Mouse (Mus musculus) hindbrain, embryonic 16.5 days (tissue): ENCODE measurements around the gene Tpd52l2. TPM values are rescaled to one million over a fixed set of nuclear protein-coding genes. Genes with fewer than 3 reads are reported as not detected.
A peak's percentile ranks its signal among the peaks of the same experiment; 100 is the strongest.

Source experiments
- ATAC-seq: fragments of 200-750 bp; cut with Nextera tagmentation; 2 replicates; pipeline ENCODE4 v1.8.0; 2017; ENCODE audit warnings: moderate TSS enrichment, moderate library complexity
- H3K27ac ChIP-seq: fragments of 300-500 bp; sonication (generic); 2 replicates; pipeline ENCODE4 v1.5.1; 2014; ENCODE audit warnings: low read depth, mild to moderate bottlenecking, control low read depth, low read length, moderate library complexity
- H3K27me3 ChIP-seq: fragments of 300-500 bp; sonication (generic); replicated peaks from 2 replicates; pipeline ENCODE4 v1.6.1; 2014; ENCODE audit warnings: low read length; ENCODE audit not compliant: control insufficient read depth, insufficient read depth
- H3K36me3 ChIP-seq: fragments of 300-500 bp; sonication (generic); 2 replicates; pipeline ENCODE4 v1.6.1; 2014; ENCODE audit warnings: mild to moderate bottlenecking, low read length, moderate library complexity, mixed read lengths; ENCODE audit not compliant: control insufficient read depth, insufficient read depth
- H3K4me1 ChIP-seq: fragments of 300-500 bp; sonication (generic); 2 replicates; pipeline ENCODE4 v1.6.1; 2014; ENCODE audit warnings: low read depth, low read length; ENCODE audit not compliant: control insufficient read depth, insufficient read depth
- H3K4me2 ChIP-seq: fragments of 300-500 bp; sonication (generic); 2 replicates; pipeline ENCODE4 v1.6.1; 2014; ENCODE audit warnings: mild to moderate bottlenecking, low read length, control low read depth, moderate library complexity
- H3K4me3 ChIP-seq: fragments of 300-500 bp; sonication (generic); 2 replicates; pipeline ENCODE4 v1.5.1; 2014; ENCODE audit warnings: mild to moderate bottlenecking, low read length, control low read depth, moderate library complexity
- H3K9ac ChIP-seq: fragments of 300-500 bp; sonication (generic); 2 replicates; pipeline ENCODE4 v1.6.1; 2014; ENCODE audit warnings: low read depth, mild to moderate bottlenecking, control low read depth, low read length, moderate library complexity
- H3K9me3 ChIP-seq: fragments of 300-500 bp; sonication (generic); 2 replicates; pipeline ENCODE4 v1.6.1; 2014; ENCODE audit warnings: mild to moderate bottlenecking, low read length, moderate library complexity; ENCODE audit not compliant: control insufficient read depth
- WGBS: fragments of 180-500 bp; shearing (Covaris S2); extraction: QIAGEN DNeasy Blood & Tissue Kit; methylation state at CpG from one replicate; pipeline ENCODE4 v1.1.7; 2014; 5-methylcytosine and 5-hydroxymethylcytosine counted together
- polyA plus RNA-seq: library from polyadenylated mRNA; unstranded; fragments of >200 nt; fragmentation: Nextera tagmentation; extraction: Ambion mirVana; gene quantifications from 2 replicates; pipeline ENCODE4 v1.2.1, GENCODE M21; 2015

Gene Tpd52l2
- polyA plus RNA-seq, 1 experiment from 2014 or later: 121 TPM

- Histone ChIP-seq H3K4me3 (no peak overlapping the region), H3K4me2 (no peak overlapping the region), H3K9me3 (no peaks in the 10 kb centered on the region), H3K27me3 (no peaks in the 10 kb centered on the region), H3K36me3 (no peaks in the 10 kb centered on the region), H3K27ac (no peak overlapping the region), H3K9ac (no peak overlapping the region), H3K4me1 (peaks cover 21% of the 10 kb centered on the region)
- no peak for ATAC-seq
- 96% methylated on average over 1 of the region's 1 CpGs for WGBS
Observed at GRCm38 (mm10) chr2:181461536-181462100, 35.3 kb upstream of the Tpd52l2 start.

GRCm38 (mm10) chr2:181462604-181463003 lies 34.3 kb upstream of the Tpd52l2 start:
- no peak for ATAC-seq
- Histone ChIP-seq H3K9me3 (no peaks in the 10 kb centered on the region), H3K4me1 (peaks cover 17% of the 10 kb centered on the region), H3K36me3 (no peaks in the 10 kb centered on the region), H3K4me3 (no peak overlapping the region), H3K27me3 (no peaks in the 10 kb centered on the region), H3K27ac (no peak overlapping the region), H3K4me2 (peak overlapping the region; percentile 33), H3K9ac (no peak overlapping the region)
- 80% methylated on average over 1 of the region's 1 CpGs for WGBS

GRCm38 (mm10) chr2:181463008-181463738 lies 33.8 kb upstream of the Tpd52l2 start:
- Histone ChIP-seq H3K4me1 (peaks cover 13% of the 10 kb centered on the region), H3K9me3 (no peaks in the 10 kb centered on the region), H3K4me3 (no peak overlapping the region), H3K4me2 (peak overlapping the region; percentile 33), H3K27ac (peak overlapping the region; percentile 61; the same call in 1 of the 2 replicates), H3K27me3 (no peaks in the 10 kb centered on the region), H3K36me3 (no peaks in the 10 kb centered on the region), H3K9ac (no peak overlapping the region)
- peak; percentile 76 for ATAC-seq
- WGBS: 26% methylated on average over 7 of the region's 7 CpGs

- H3K27me3 ChIP-seq: no peaks in the 10 kb centered on the region
- H3K9ac ChIP-seq: no peak overlapping the region
- H3K9me3 ChIP-seq: no peaks in the 10 kb centered on the region
- H3K4me2 ChIP-seq: no peak overlapping the region
- H3K27ac ChIP-seq: no peak overlapping the region
- WGBS: 57% methylated on average over 3 of the region's 3 CpGs
- ATAC-seq: no peak
- no peaks in the 10 kb centered on the region for H3K36me3 ChIP-seq
- H3K4me1 ChIP-seq: peaks cover 4% of the 10 kb centered on the region
- H3K4me3 ChIP-seq: no peak overlapping the region
Observed at GRCm38 (mm10) chr2:181465423-181465822, 31.5 kb upstream of the Tpd52l2 start.

- H3K4me2 ChIP-seq: no peak overlapping the region
- no peak for ATAC-seq
- WGBS: 76% methylated on average over 2 of the region's 2 CpGs
- no peaks in the 10 kb centered on the region; the same call in 1 of the 2 replicates for H3K4me1 ChIP-seq
- no peak overlapping the region for H3K9ac ChIP-seq
- no peaks in the 10 kb centered on the region for H3K9me3 ChIP-seq
- no peak overlapping the region for H3K27ac ChIP-seq
- no peaks in the 10 kb centered on the region for H3K27me3 ChIP-seq
- H3K4me3 ChIP-seq: no peak overlapping the region
- no peaks in the 10 kb centered on the region for H3K36me3 ChIP-seq
Observed at GRCm38 (mm10) chr2:181470285-181470684, 26.7 kb upstream of the Tpd52l2 start.

- no peaks in the 10 kb centered on the region for H3K36me3 ChIP-seq
- no peak for ATAC-seq
- H3K9me3 ChIP-seq: no peaks in the 10 kb centered on the region
- H3K4me3 ChIP-seq: no peak overlapping the region
- WGBS: 70% methylated on average over 5 of the region's 5 CpGs
- H3K27me3 ChIP-seq: no peaks in the 10 kb centered on the region
- H3K4me2 ChIP-seq: no peak overlapping the region
- H3K4me1 ChIP-seq: no peaks in the 10 kb centered on the region; the same call in 1 of the 2 replicates
- no peak overlapping the region for H3K27ac ChIP-seq
- H3K9ac ChIP-seq: no peak overlapping the region
Observed at GRCm38 (mm10) chr2:181471246-181471645, 25.7 kb upstream of the Tpd52l2 start.

GRCm38 (mm10) chr2:181472256-181472827 lies 24.6 kb upstream of the Tpd52l2 start:
- WGBS: 71% methylated on average over 1 of the region's 1 CpGs
- H3K9ac ChIP-seq: no peak overlapping the region
- no peak overlapping the region for H3K4me2 ChIP-seq
- H3K4me1 ChIP-seq: no peaks in the 10 kb centered on the region; the same call in 1 of the 2 replicates
- no peak overlapping the region for H3K27ac ChIP-seq
- no peak overlapping the region for H3K4me3 ChIP-seq
- H3K27me3 ChIP-seq: no peaks in the 10 kb centered on the region
- ATAC-seq: no peak
- H3K36me3 ChIP-seq: no peaks in the 10 kb centered on the region
- H3K9me3 ChIP-seq: no peaks in the 10 kb centered on the region

GRCm38 (mm10) chr2:181483120-181483519 lies 13.8 kb upstream of the Tpd52l2 start:
- ATAC-seq: no peak
- Histone ChIP-seq H3K4me1 (no peaks in the 10 kb centered on the region), H3K4me3 (no peak overlapping the region), H3K36me3 (no peaks in the 10 kb centered on the region), H3K9me3 (no peaks in the 10 kb centered on the region), H3K27me3 (no peaks in the 10 kb centered on the region), H3K27ac (no peak overlapping the region), H3K9ac (no peak overlapping the region), H3K4me2 (no peak overlapping the region)
- 57% methylated on average over 2 of the region's 2 CpGs for WGBS

GRCm38 (mm10) chr2:181483562-181484318 lies 13.2 kb upstream of the Tpd52l2 start:
- H3K9ac ChIP-seq: peak overlapping the region; percentile 22; the same call in 1 of the 2 replicates
- no peak overlapping the region for H3K4me2 ChIP-seq
- H3K27ac ChIP-seq: no peak overlapping the region
- no peaks in the 10 kb centered on the region for H3K27me3 ChIP-seq
- no peak for ATAC-seq
- H3K4me3 ChIP-seq: no peak overlapping the region
- no peaks in the 10 kb centered on the region for H3K36me3 ChIP-seq
- no peaks in the 10 kb centered on the region for H3K9me3 ChIP-seq
- no peaks in the 10 kb centered on the region for H3K4me1 ChIP-seq
- 30% methylated on average over 7 of the region's 7 CpGs for WGBS
